In genomic region chr9:95512331-95513030, GRCm38 (mm10) we compare ENCODE assay signal across 7 mouse cellular contexts. TPM values are rescaled to one million over a fixed set of nuclear protein-coding genes. Genes with fewer than 3 reads are reported as not detected.
DNase-seq lines count a peak whose midpoint lies in the region; ATAC-seq and TF ChIP-seq lines count a peak whose summit lies in the region.

No protein-coding gene starts in this region.

- TF ChIP-seq POLR2A in thymus, adult 2 months (IDR thresholded peaks at IDR 0.05; ENCODE audit: control insufficient read depth, extremely low read depth, insufficient read depth, low read length, poor library complexity): no peak

- H3K9me3 ChIP-seq in erythroblast, embryonic 14.5 days (ENCODE audit: control insufficient read depth, low read length): no peaks in the 10 kb centered on the region
- H3K9me3 ChIP-seq in neural tube, embryonic 11.5 days (ENCODE audit: control insufficient read depth, low read length): no peaks in the 10 kb centered on the region

- ATAC-seq in neural tube, embryonic 11.5 days (ENCODE audit: insufficient read depth, low FRiP score, low TSS enrichment): no peak; the same call in 1 of the 2 replicates

- H3K4me1 ChIP-seq in thymus, adult 2 months (replicated peaks; ENCODE audit: control insufficient read depth, insufficient read depth, low read length): peaks cover 8% of the 10 kb centered on the region
- H3K4me1 ChIP-seq in erythroblast, embryonic 14.5 days (ENCODE audit: control insufficient read depth): peaks cover 39% of the 10 kb centered on the region
- H3K4me1 ChIP-seq in neural tube, embryonic 11.5 days (ENCODE audit: control insufficient read depth, insufficient read depth, low read length): peaks cover 9% of the 10 kb centered on the region

- TF ChIP-seq CTCF in thymus, adult 2 months (IDR thresholded peaks at IDR 0.05; ENCODE audit: borderline replicate concordance, control insufficient read depth, extremely low read depth, insufficient read depth, low read length, poor library complexity): no peak

- H3K27me3 ChIP-seq in thymus, adult 2 months (ENCODE audit: control insufficient read depth, insufficient read depth, low read length): no peaks in the 10 kb centered on the region
- no peaks in the 10 kb centered on the region for H3K27me3 ChIP-seq in erythroblast, embryonic 14.5 days (ENCODE audit: control insufficient read depth)
- no peaks in the 10 kb centered on the region for H3K27me3 ChIP-seq in neural tube, embryonic 11.5 days (ENCODE audit: control insufficient read depth, insufficient read depth, low read length)

- 27% methylated on average over 15 of the region's 15 CpGs for WGBS in thymus, adult 2 months
- WGBS in neural tube, embryonic 11.5 days: 27% methylated on average over 15 of the region's 15 CpGs

- H3K27ac ChIP-seq in thymus, adult 2 months (ENCODE audit: control insufficient read depth, insufficient read depth, low read length): peak overlapping the region; percentile 44
- H3K27ac ChIP-seq in neural tube, embryonic 11.5 days (ENCODE audit: low read depth, low read length): peak overlapping the region; percentile 67

- no peak for DNase-seq in thymus, adult 2 months
- no peak for DNase-seq in thymus, postnatal 10 days (ENCODE audit: low spot score in 2 of 2)
- DNase-seq in kidney, postnatal 10 days: peak; percentile 13
- DNase-seq in neural tube, embryonic 11.5 days (ENCODE audit: low spot score): no peak
- DNase-seq in ovary, postnatal 10 days (ENCODE audit: low spot score): no peak
- no peak for DNase-seq in left cerebral cortex, adult 8-10 months (ENCODE audit: low spot score in 2 of 2)

- H3K4me2 ChIP-seq in neural tube, embryonic 11.5 days (ENCODE audit: low read depth): peak overlapping the region; percentile 50

- H3K36me3 ChIP-seq in thymus, adult 2 months (ENCODE audit: control insufficient read depth, insufficient read depth, low read length): no peaks in the 10 kb centered on the region
- H3K36me3 ChIP-seq in erythroblast, embryonic 14.5 days (ENCODE audit: control insufficient read depth): peaks cover 10% of the 10 kb centered on the region
- no peaks in the 10 kb centered on the region for H3K36me3 ChIP-seq in neural tube, embryonic 11.5 days (ENCODE audit: control insufficient read depth, insufficient read depth, low read length)

- peak overlapping the region; percentile 96 for H3K9ac ChIP-seq in neural tube, embryonic 11.5 days (ENCODE audit: low read length)

- peak overlapping the region; percentile 72 for H3K4me3 ChIP-seq in thymus, adult 2 months (ENCODE audit: control insufficient read depth, insufficient read depth, low read length)
- H3K4me3 ChIP-seq in erythroblast, embryonic 14.5 days (replicated peaks): peak overlapping the region; percentile 87
- peak overlapping the region; percentile 98 for H3K4me3 ChIP-seq in neural tube, embryonic 11.5 days (ENCODE audit: low read depth, low read length)

RNA-seq across cellular contexts. Expression of gene U2surp, which starts 0.7 kb away (rescaled TPM):
- 5.8 and 6.6 TPM in 2 replicates for polyA plus RNA-seq in thymus, adult 2 months (2012; rRNA removed)
- polyA plus RNA-seq in erythroblast, embryonic 14.5 days (2012): 0.51 and 0.69 TPM in 2 replicates
- polyA plus RNA-seq in neural tube, embryonic 11.5 days (2014; fragmentation: Nextera tagmentation; extraction: Ambion mirVana): 119 and 133 TPM in 2 replicates
- total RNA-seq in left cerebral cortex, adult 8-10 months (2022): 10 to 100 TPM; 66.3 to 80.7 (median 70.4) TPM

RNA-seq across cellular contexts. Expression of gene Paqr9, which starts 47.0 kb away (rescaled TPM):
- polyA plus RNA-seq in thymus, adult 2 months (2012; rRNA removed): 4.9 and 5.9 TPM in 2 replicates
- 0.32 and 0.41 TPM in 2 replicates for polyA plus RNA-seq in erythroblast, embryonic 14.5 days (2012)
- 0.59 and 0.80 TPM in 2 replicates for polyA plus RNA-seq in neural tube, embryonic 11.5 days (2014; fragmentation: Nextera tagmentation; extraction: Ambion mirVana)
- total RNA-seq in left cerebral cortex, adult 8-10 months (2022): 10 to 100 TPM; 28.2 to 32.0 (median 29.1) TPM

Comparison
In these comparisons a context has a peak if more than half of its experiments do, and no peak if none do; other contexts are left out.
1. RNA of gene U2surp, which starts 0.7 kb away (polyA plus RNA-seq): 119 to 133 TPM in neural tube, embryonic 11.5 days; 5.8 to 6.6 TPM in thymus, adult 2 months and 0.51 to 0.69 TPM in erythroblast, embryonic 14.5 days; every median in the first group is over 10 times any median in the second.
2. Peak in every context shown above with its lines, with median percentiles within 50 percentile points of each other: H3K4me3 ChIP-seq.